Mouse (Mus musculus): ENCODE measurements around the gene Prr11. TPM values are rescaled to one million over a fixed set of nuclear protein-coding genes. Genes with fewer than 3 reads are reported as not detected.
A peak's percentile ranks its signal among the peaks of the same experiment; 100 is the strongest.

Gene Prr11
- polyA plus RNA-seq, 1 experiment, result 9.3 TPM

- TF ChIP-seq POLR2A (IDR thresholded peaks at IDR 0.05; ENCODE audit: insufficient read length, low read depth), result no peak
- TF ChIP-seq E2F4 (IDR thresholded peaks at IDR 0.05; ENCODE audit: insufficient read depth), result peak; percentile 51
- Histone ChIP-seq H3K79me2 (ENCODE audit: control insufficient read depth, insufficient read depth) (peaks cover 79% of the 10 kb centered on the region), H3K4me3 (peak overlapping the region; percentile 89), H3ac (ENCODE audit: control insufficient read depth, insufficient read length) (peak overlapping the region; percentile 57), H3K36me3 (ENCODE audit: control insufficient read depth, insufficient read depth) (no peaks in the 10 kb centered on the region), H3K4me2 (ENCODE audit: low read depth) (peak overlapping the region; percentile 73), H3K27me3 (ENCODE audit: control insufficient read depth, insufficient read depth, insufficient read length) (no peaks in the 10 kb centered on the region)
These were observed 1.1 kb upstream of the Prr11 start for GRCm38 (mm10) chr11:87109519-87110171.

- Histone ChIP-seq H3K4me3 (peak within 1 kb of the TSS; percentile 89), H3K36me3 (ENCODE audit: control insufficient read depth, insufficient read depth) (no peaks in the 10 kb centered on the region), H3K27me3 (ENCODE audit: control insufficient read depth, insufficient read depth, insufficient read length) (no peaks in the 10 kb centered on the region), H3K4me2 (ENCODE audit: low read depth) (peak within 1 kb of the TSS; percentile 73), H3K79me2 (ENCODE audit: control insufficient read depth, insufficient read depth) (peaks cover 72% of the 10 kb centered on the region), H3ac (ENCODE audit: control insufficient read depth, insufficient read length) (peak within 1 kb of the TSS; percentile 57)
- TF ChIP-seq TCF12 (IDR thresholded peaks at IDR 0.05; ENCODE audit: insufficient read depth, poor library complexity, severe bottlenecking) (no peak), MYOG (IDR thresholded peaks at IDR 0.05; ENCODE audit: control insufficient read depth in 1 of 3, insufficient read depth in 1 of 3, insufficient read length in 2 of 3, low read depth in 2 of 3) (peak in 1 of 3 experiments; percentile 35), POLR2A (IDR thresholded peaks at IDR 0.05; ENCODE audit: insufficient read length, low read depth) (peak; percentile 55), E2F4 (IDR thresholded peaks at IDR 0.05; ENCODE audit: insufficient read depth) (peak; percentile 42), MYOD1 (IDR thresholded peaks at IDR 0.05; ENCODE audit: control insufficient read depth in 1 of 3, insufficient read length in 2 of 3, low read depth in 2 of 3) (peak in 1 of 3 experiments; percentile 19)
These were observed 429 bp upstream of the Prr11 start, which contains the start of gene Ska2 for GRCm38 (mm10) chr11:87108755-87109518. Ska2 (plus strand) TSS chr11:87109234.

GRCm38 (mm10) chr11:87087142-87087541 is 21.4 kb downstream of the Prr11 start:
- H3K4me3 ChIP-seq, result peak overlapping the region; percentile 89
- peak overlapping the region; percentile 88 for H3K4me2 ChIP-seq (ENCODE audit: low read depth)
- no peak for TF ChIP-seq E2F4 (IDR thresholded peaks at IDR 0.05; ENCODE audit: insufficient read depth)
- TF ChIP-seq USF1 (IDR thresholded peaks at IDR 0.05; ENCODE audit: low read depth), result no peak
- TF ChIP-seq POLR2A (IDR thresholded peaks at IDR 0.05; ENCODE audit: insufficient read length, low read depth), result no peak
- TF ChIP-seq MYOD1 (IDR thresholded peaks at IDR 0.05; ENCODE audit: control insufficient read depth in 1 of 3, insufficient read length in 2 of 3, low read depth in 2 of 3), result no peak
- no peak for TF ChIP-seq SRF (IDR thresholded peaks at IDR 0.05; ENCODE audit: control insufficient read depth, insufficient read length, low read depth)
- no peak for TF ChIP-seq POLR2AphosphoS2 (IDR thresholded peaks at IDR 0.05; ENCODE audit: insufficient read length, low read depth)
- no peak for TF ChIP-seq MAX (IDR thresholded peaks at IDR 0.05; ENCODE audit: low read depth)
- no peak for TF ChIP-seq MYOG (IDR thresholded peaks at IDR 0.05; ENCODE audit: control insufficient read depth in 1 of 3, insufficient read depth in 1 of 3, insufficient read length in 2 of 3, low read depth in 2 of 3)
- TF ChIP-seq REST (IDR thresholded peaks at IDR 0.05; ENCODE audit: insufficient read depth, insufficient read length), result no peak
- TF ChIP-seq TCF12 (IDR thresholded peaks at IDR 0.05; ENCODE audit: insufficient read depth, poor library complexity, severe bottlenecking), result no peak
- TF ChIP-seq CEBPB (IDR thresholded peaks at IDR 0.05; ENCODE audit: insufficient read depth, poor library complexity, severe bottlenecking), result no peak
- no peak for TF ChIP-seq TCF3 (IDR thresholded peaks at IDR 0.05; ENCODE audit: insufficient read length, low read depth)
- H3K27me3 ChIP-seq (ENCODE audit: control insufficient read depth, insufficient read depth, insufficient read length), result no peaks in the 10 kb centered on the region
- H3ac ChIP-seq (ENCODE audit: control insufficient read depth, insufficient read length), result peak overlapping the region; percentile 50
- peaks cover 19% of the 10 kb centered on the region for H3K36me3 ChIP-seq (ENCODE audit: control insufficient read depth, insufficient read depth)
- H3K79me2 ChIP-seq (ENCODE audit: control insufficient read depth, insufficient read depth), result peaks cover 38% of the 10 kb centered on the region

- peaks cover 16% of the 10 kb centered on the region for H3K36me3 ChIP-seq (ENCODE audit: control insufficient read depth, insufficient read depth)
- peaks cover 38% of the 10 kb centered on the region for H3K79me2 ChIP-seq (ENCODE audit: control insufficient read depth, insufficient read depth)
- no peaks in the 10 kb centered on the region for H3K27me3 ChIP-seq (ENCODE audit: control insufficient read depth, insufficient read depth, insufficient read length)
- H3ac ChIP-seq (ENCODE audit: control insufficient read depth, insufficient read length), result peak within 1 kb of the TSS; percentile 50
- TF ChIP-seq USF1 (IDR thresholded peaks at IDR 0.05; ENCODE audit: low read depth) (no peak), MAX (IDR thresholded peaks at IDR 0.05; ENCODE audit: low read depth) (peak; percentile 26), MYOG (IDR thresholded peaks at IDR 0.05; ENCODE audit: control insufficient read depth in 1 of 3, insufficient read depth in 1 of 3, insufficient read length in 2 of 3, low read depth in 2 of 3) (peak in 1 of 3 experiments; percentile 3), REST (IDR thresholded peaks at IDR 0.05; ENCODE audit: insufficient read depth, insufficient read length) (no peak), POLR2A (IDR thresholded peaks at IDR 0.05; ENCODE audit: insufficient read length, low read depth) (peak; percentile 80), CEBPB (IDR thresholded peaks at IDR 0.05; ENCODE audit: insufficient read depth, poor library complexity, severe bottlenecking) (peak; percentile 76), TCF12 (IDR thresholded peaks at IDR 0.05; ENCODE audit: insufficient read depth, poor library complexity, severe bottlenecking) (no peak), SRF (IDR thresholded peaks at IDR 0.05; ENCODE audit: control insufficient read depth, insufficient read length, low read depth) (peak; percentile 60), MYOD1 (IDR thresholded peaks at IDR 0.05; ENCODE audit: control insufficient read depth in 1 of 3, insufficient read length in 2 of 3, low read depth in 2 of 3) (no peak), E2F4 (IDR thresholded peaks at IDR 0.05; ENCODE audit: insufficient read depth) (peak; percentile 35), TCF3 (IDR thresholded peaks at IDR 0.05; ENCODE audit: insufficient read length, low read depth) (no peak), POLR2AphosphoS2 (IDR thresholded peaks at IDR 0.05; ENCODE audit: insufficient read length, low read depth) (peak; percentile 76)
- H3K4me3 ChIP-seq, result peak within 1 kb of the TSS; percentile 89
- H3K4me2 ChIP-seq (ENCODE audit: low read depth), result peak within 1 kb of the TSS; percentile 88
These were observed 22.1 kb downstream of the Prr11 start, which contains the start of gene Smg8 for GRCm38 (mm10) chr11:87086290-87086984. Smg8 (minus strand) TSS chr11:87086774.

All from myocyte (in vitro differentiated cells).